Mouse (Mus musculus) right cerebral cortex, postnatal 4 days (tissue): ENCODE measurements around the gene Galnt14.

Experiments
- DNase-seq: peaks from one replicate; pipeline ENCODE4 v3.0.0-alpha.2; 2022

Galnt14 gene

DNA sequence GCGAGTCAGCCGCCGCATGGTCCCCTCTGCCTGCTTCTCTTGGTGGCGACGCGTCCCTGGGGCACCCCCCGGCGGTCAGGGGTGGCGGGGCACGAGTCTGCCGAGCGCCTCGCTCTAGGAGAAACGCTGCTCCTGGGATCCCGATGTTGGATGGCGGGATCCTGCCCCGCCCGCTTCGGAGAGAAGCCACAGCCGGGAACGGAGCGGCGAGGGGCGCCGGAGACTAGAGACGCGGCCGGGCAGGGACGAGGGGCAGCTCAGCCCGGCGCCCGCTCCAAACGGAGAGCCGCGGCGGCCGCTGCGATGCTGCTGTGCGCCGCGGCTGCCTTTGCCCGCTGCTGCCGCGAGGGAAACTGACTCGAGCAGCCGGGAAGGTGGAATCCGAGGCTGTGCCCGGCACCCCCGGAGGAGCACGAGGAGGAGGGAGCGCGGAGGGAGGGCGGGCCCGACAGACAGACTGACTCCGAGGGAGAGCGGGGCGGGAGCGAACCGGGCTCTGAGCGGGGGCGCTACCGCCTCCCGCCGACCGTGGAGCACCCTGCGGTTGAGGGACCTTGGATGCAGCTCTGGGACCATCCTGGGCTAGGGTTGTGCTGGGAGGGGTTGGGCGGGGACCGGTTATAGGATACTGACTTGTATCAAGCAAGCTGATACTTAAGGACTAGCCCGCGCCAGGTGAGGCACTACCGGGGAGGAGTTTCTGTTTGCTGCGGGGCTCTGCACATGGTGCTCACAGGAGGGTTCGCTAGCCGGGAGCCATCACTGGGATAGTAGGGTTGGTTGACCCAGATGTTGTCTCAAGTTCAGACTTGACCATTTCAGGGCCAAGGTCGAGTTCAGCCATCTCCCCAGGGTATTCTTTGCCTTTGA is at the start of gene Galnt14:
Galnt14 (minus strand) TSS at position 412 of the 870 bp plus-strand sequence.
- peak; percentile 77 for DNase-seq

DNA sequence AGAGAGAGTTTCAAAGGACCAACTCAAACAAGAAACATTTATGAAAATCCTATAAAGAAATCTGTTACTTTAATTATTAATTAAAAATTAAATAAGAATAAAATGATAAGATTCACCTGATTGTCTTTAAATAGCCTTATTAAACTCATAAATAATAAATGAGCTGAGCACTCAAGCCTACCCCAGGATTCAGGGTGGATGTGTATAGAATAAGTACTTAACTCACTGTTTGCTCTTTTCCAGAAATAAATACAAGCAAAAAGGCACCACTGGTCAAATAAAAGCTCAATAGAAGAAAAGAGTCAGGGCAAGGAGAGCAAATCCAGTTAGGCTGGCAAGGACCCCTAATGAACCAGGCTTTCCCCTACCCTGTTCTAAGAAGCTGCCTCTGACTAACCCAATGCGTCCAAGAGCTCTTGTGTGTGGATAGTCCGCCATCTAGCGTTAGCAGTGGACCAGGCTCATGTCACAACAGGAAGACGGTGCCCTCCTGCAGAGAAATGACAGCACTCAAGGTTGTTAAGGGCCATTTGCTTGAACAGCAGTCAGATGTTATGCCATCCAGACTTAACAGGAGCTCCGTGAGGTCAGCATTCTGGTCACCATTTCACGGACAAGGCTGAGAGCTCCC is 33.5 kb upstream of the Galnt14 start:
- peak; percentile 74 for DNase-seq

DNA sequence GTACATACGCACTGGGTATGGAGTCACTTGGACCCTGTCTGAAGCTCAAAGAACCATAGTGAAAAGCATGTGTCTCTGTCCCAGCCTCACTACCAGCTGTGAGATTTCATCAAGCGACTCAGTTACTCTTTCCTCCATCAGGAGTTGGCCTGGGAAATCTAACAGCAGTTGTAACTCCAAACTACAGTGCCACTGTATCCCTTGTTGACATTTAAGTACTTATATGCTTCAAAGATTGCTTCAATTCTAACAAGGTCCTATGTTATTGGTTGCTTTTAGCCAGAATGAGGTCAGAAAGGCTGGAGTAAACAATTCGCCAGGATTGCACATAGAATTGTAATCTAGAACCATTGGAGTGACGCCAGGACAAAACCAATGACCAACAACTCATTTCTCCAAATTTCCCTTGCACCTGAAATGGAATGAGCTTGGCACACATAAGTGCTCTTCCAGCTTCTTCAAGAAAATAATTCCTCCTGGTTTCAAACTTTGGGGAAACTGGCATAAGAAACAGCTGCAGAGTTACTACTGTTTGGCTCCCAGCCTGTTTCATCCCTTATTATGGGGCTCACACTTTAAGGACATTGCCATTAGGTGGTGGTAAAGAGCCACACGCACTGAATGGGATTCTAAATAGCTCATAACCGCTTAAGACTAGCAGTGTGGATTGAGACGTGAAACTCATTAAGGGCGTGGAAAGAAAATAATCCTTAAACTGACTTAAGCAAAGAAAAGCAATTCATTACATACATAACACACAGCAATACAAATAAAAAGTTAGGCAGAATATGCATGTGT is 13.8 kb upstream of the Galnt14 start:
- DNase-seq = no peak

DNA sequence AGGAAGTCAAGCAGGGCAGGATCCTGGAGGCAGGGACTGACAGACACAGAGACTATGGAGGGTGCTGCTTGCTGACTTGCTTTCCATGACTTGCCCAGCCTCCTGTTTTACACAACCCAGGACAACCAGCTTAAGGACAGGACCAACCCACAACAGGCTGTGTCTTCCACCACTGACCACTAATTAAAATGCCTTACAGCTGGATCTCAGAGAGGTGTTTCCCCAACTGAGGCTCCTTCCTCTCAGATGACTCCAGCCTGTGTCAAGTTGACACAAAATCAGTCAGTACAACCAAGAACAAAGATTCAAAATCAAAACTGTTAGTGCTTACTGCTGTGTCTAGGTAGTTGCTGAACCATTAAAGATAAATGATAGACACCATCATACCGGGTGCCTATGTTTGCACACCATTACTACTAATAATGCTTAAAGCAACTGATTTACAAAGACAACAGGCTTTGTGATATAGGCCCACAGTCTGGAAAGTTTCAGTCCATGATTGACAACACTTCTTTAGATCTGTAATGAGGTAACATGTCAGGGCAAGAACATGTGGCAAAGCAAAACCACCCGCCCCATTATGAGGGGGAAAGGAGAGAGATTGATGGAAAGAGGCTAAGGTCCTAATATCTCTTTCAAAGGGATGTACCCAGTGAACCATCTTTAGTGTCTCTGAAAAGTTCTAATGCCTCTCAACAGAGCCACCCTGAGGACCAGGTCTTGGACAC is 8.9 kb upstream of the Galnt14 start:
- no peak for DNase-seq

DNA sequence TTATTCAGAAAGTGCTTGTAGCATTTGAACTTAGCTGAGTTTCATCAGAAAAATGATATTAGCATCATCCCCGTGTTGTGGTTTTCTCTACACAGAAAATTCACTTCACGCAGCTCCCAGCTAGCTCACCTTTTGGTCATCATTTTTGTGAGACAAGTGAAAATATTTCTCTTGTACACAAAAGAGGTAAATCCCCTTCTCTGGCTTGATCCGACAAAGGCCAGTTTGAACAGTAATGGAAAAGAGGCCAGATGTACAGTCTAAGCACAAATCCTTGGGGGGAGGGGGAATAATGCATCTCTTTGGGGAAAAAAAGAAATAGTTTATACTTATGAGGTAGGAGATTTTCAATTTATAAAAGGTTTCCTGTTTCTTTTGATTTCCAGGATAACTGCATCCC is 6.4 kb upstream of the Galnt14 start:
- DNase-seq = no peak

DNA sequence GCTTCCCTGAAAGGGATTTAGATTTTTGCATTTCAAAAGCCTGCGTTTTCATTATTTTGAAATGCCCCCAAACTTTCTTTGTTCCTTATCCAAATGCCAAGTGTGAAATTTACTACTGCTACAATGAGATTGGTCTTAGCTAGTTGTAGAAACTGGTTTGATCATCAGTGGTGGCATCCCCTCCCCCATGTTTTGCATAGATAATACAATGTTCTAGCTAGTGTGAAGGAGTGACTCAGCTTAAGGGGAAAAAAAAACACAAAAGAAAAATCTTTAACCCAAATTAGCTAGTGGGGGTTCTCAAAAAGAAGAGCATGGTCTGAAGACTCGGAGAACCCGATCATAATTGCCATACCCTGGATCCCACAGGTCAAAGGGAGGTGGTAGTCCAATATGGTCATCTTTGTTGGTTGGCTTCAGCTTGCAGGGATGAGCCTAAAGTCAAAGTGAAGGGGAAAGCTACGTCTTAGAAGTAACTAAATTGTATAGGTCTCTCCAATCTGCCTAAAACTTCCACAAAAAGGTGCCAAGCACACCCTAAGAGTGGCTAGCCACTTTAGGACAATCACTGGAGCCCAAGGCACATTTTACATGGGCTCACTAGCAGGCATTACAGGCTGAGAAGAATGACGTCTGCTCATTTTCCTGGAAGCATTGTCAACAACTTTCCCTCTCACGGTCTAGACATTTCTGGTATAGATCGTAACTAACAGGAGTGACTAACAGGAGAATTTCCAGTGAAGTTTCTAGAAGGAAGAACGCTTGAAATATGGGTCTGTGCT is 4.4 kb upstream of the Galnt14 start:
- no peak for DNase-seq

DNA sequence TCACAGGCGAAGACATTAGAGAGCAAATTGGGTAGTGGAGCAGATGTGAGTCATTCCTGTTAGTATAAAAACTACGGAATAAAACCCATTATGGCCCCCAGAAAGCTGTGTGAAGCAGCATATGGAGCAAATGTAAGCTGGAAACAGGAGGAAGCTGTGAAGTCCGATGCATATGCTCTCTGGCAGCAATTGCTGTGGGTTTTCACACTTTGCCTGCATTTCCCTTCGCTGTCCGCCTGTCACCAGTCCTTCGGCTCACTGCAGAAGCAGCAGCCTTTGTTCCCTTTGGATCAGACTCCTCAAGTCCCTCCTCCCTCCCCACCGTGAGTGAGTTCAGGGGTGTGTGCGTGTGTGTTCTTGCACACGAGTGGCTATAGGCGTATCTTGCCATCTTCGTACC is 3.1 kb upstream of the Galnt14 start:
- peak; percentile 38 for DNase-seq

DNA sequence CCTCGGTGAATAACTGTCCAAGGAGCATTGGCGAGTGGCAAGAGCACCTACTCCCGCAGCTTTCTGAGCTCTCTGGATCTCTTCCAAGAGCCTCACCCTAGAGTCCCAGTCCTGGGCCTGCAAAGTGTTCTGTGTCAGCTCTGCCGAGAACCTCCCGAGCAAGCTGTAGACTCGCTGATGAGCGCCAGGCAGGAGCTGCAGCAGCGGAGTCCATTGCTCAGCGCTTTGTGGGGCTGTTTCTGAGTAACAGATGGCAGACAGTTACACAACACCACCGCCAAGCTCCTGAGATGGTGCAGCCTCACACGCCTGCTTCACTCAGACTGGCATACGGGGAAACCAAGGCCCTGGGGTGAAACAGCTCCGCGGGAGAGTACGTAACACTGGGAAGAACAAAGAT is 1.7 kb upstream of the Galnt14 start:
- DNase-seq = peak; percentile 34

DNA sequence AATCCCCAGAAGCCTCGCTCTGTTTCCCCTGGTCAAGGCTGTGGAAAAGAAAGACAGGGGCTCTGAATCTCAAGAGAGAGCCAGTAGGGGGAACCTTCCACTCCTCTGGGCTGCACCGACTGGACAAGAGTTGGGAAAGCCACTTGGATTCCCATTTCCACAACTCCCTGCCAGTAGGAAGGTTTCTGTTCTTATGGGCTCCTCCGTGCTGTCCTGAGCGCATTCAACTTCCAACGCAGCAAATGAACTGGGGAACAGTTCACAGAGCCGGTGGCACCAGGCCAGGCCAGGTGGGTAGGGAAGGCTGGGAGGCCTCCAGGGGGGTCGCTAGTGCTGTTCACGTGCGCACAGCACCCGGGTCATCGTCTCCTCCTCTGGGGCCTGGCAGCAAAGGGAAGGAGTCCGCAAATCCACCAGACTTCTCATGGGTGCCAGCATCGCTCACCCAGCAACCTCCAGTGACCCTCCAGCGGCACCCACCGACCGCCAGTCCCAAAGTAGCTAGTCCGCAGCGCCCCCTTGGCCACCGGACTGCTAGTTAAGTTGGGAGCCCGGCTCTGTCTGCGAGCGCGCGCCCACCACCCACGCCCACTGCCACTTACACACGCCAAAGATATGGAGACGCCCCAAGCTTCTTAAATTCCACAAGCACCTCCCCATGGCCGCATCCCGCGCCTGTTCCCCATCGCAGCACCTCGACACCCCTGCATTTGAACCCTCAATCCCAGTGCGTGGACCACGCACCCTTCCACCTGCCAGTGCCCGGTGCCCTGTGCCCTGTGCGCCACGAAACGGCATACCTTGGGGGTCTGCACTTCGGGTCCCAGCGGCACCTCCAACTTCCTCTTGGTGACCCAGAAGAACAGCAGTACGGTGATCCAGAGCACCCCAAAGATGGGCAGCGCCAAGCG is 867 bp downstream of the Galnt14 start:
- peak; percentile 58 for DNase-seq

DNA sequence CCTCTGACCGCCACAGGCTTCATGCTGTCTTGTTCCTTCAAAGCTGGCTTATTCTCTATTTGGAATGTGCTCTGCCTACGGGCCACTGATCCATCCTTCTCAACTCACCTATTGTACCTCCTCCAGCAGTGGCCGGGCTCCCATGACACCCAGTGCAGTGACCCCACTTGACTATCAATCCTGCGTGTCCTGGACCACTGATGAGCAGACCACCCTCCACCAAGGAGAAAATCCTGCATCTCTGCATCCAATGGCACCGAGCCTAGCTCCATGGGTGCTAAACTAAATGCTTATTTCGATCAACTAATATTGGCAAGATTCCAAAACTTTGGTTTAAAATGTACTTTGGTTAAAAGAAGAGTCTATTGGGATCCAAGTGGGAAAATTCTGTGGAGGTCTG is 1.8 kb downstream of the Galnt14 start:
- no peak for DNase-seq

DNA sequence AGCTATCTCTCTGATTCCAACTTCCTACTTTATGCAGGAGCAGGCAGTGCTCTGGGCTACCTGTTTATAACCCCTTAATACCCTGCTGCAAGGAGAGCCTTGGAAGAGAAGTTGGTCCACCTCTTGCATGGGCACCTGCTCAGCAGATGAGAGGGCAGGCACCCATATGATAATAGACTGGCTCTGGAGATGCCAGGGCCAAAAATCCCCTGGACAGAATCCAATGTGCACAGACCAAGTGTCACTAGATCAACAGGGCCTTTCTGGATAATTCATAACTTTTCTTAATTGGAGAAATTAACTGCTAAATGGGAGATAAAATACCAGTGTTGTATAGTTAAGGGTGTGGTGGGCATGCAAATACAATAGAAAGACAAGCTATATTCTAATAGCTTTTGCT is 6.7 kb downstream of the Galnt14 start:
- no peak for DNase-seq

DNA sequence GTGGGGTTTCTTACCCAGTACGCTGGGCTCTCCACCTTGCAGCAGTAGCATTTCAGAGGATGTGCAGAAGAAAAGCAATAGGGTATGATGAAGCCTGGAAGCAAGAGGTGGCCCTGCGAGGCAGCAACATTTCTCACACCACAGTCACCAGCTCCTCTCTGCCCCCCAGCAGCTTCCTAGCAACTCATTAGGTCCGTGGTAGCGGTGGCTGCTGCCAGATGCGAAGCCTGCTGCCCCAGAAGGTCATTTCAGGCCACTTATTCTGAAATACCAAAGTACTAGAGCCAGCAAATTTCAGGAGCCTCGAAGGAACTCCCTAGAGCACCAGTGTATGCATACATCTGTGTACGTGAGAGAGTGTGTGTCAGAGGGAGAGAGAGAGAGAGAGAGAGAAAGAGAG is 9.2 kb downstream of the Galnt14 start:
- no peak for DNase-seq

DNA sequence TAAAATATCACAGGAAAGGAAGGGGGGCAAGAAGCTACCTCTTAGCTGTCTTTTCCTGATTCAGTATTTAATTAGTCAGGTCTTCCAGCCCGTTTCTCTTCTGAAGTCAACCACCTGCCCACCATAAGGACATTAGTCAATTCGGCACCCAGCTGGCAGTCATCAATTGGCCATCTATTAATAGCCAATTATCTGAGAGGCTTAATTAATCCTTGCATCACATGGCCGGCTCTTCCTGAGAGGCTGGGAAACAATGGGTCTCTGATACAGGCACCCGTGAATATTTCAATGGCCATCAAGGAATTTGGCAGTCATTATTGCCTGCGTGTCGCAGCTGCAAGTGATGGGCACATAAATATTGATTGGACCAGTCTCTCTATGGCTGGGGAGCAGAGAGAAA is 10.4 kb downstream of the Galnt14 start:
- DNase-seq = no peak

DNA sequence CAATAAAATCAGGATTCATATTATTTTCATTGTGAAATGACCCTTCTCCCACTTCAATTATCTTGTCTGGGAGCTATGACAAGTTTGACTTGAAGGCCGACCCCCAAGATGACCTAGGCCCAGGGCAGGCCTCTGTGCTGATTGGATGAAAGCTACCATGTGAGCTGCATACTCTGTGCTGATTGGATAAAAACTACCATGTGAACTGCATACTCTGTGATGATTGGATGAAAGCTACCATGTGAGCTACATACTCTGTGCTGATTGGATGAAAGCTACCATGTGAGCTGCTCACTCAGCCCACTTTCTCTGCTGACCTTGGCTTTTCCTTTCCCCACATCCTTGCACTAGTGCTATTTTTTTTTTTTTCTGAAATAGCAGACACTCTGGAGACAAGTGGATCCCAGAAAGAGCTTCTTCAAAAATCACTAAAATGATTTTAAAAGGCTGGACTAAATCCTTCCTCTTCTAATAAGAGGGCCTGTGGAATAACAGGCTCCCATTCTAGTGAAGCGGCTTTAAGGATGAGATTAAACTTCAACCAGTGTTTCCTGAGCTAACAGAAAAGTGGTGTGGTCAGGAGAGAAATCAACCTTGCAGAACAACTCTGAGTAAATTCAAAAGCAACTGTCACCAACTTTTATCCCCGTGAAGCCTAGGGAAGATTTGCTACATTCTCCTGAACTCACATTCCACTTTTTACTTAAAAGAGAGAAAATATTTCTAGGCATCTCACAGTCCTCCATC is 15.9 kb downstream of the Galnt14 start:
- DNase-seq = no peak

DNA sequence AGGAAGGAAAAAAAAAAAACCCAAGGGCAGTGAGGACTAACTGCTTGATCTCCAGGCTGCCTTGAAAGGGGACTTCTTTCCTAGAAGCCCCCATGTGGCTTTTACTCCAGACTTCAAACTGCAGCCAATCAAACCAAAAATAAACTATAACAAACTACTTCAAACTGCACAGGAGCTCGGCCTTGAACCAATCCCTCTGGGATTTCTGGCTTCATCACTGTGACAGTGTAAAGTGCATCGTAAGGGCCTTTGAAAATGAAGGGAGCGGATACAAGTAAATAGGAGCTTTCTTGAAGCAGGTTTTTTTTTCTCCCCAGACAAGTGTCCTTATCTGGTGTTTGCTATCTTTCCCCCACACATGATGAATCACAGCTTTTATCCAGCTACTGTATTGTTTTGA is 22.0 kb downstream of the Galnt14 start:
- DNase-seq = no peak

DNA sequence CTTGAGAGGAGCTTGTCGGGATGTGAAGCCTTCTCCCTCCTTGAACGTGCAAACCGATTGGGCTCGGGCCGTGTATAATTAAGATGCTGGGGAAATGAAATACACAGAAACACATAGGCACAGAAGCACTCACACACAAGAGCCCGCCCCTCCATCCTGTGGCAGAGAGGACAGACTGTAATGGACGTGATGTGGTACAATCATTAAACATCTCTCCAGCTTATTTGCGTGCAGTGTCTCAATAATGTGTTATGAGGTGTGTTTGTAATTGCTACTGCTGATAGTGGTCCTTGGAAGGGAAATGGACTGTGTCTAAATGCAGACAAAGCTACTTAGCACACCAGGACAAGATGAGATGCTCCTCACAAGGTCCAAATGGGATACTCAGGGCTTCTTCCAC is 24.0 kb downstream of the Galnt14 start:
- DNase-seq = no peak

DNA sequence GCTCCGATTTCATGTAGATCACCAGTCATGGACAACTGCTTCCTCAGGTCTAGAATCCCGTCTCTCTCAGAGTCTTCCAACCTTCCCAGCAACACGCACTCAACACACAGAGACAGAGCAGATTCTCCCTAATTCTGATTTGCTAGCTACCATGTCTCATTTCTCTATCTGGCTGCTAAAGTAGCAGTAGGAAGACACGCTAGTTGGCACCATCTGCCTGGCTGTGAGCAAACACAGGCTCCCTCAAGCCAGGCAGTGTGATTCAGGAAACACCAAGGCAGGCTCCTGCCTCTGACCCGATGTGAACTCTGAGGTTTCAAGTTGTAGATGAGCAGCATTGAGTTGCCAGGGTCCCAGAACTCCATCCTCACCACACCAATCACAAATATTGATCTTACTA is 25.5 kb downstream of the Galnt14 start:
- no peak for DNase-seq

DNA sequence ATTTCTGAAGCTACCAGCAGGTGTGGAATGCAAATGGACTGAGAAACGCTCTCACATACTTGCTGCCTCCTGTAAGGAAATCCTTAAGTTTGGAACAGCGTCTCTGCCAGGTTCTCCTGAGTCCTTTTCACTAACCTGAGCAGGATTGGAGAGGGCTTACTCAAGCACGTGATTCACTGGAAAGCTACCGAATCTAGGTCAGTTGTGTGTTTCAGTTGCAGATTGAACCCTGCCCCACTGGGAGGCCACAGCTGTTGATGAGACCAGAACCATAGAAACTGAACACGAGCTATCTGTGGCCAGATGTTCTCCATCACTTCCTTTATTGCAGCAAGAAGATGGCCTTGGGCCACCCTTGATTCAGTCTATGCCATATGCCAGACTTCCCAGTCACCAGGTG is 38.3 kb downstream of the Galnt14 start:
- no peak for DNase-seq

DNA sequence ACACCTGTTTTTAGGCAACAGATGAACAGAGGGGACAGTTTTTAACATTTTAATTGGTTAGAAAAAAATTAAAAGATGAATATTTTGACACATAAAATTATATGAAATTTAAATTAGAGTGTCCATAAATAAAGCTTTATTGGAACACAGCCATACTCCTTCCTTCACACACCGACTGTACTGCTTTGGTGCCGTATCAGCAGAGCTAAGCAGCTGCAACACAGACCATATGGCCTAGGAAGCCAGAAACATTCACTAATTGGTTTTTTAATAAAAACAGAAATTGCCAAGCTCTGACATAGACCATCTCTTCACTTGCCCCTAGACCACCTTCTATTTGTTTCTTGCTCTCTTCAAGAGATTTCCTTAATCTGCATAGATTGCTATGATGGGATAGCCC is 40.2 kb downstream of the Galnt14 start:
- no peak for DNase-seq

DNA sequence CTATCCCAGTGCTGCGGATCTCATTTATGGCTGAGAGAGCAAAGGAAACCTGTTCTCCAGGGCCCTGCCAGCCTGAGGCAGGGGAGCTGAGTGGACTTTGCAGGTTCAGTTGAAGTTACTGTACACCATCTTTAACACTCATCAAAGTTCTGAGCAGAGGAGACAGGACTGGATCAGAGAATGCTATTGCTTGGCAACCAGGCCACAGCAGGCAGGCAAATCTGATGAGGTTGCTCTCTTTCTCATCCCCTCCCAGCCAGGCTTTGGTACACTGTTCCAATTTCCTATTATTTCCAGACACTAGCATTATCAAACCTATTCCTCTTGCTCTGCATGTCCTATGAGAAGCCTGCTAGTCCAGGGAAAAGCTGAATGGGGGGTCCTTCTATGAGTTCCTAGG is 41.3 kb downstream of the Galnt14 start:
- no peak for DNase-seq
